Mouse (Mus musculus) A20 (cell line): ENCODE results near the gene N4bp1.

Experiments used
- DNase-seq: peaks from one replicate; pipeline ENCODE4 v3.0.0-alpha.2; 2011; ENCODE audit warnings: low read depth, low spot score

N4bp1 gene

GRCm38 (mm10) chr8:86825674-86826448, 59.2 kb downstream of the N4bp1 start:
- no peak for DNase-seq

- DNase-seq: no peak
These were observed 60.3 kb downstream of the N4bp1 start for GRCm38 (mm10) chr8:86824735-86825134.

- DNase-seq: peak; percentile 70
These were observed 64.3 kb downstream of the N4bp1 start for GRCm38 (mm10) chr8:86820756-86821201.

- DNase-seq: no peak
These were observed 64.8 kb downstream of the N4bp1 start for GRCm38 (mm10) chr8:86820186-86820755.

- DNase-seq: no peak
These were observed 65.6 kb downstream of the N4bp1 start for GRCm38 (mm10) chr8:86819426-86819825.

- DNase-seq: no peak
These were observed 75.8 kb downstream of the N4bp1 start for GRCm38 (mm10) chr8:86808990-86809960.

- no peak for DNase-seq
These were observed 76.8 kb downstream of the N4bp1 start for GRCm38 (mm10) chr8:86808239-86808638.

- DNase-seq: no peak
These were observed 83.1 kb downstream of the N4bp1 start for GRCm38 (mm10) chr8:86801988-86802387.

GRCm38 (mm10) chr8:86800966-86801365, 84.1 kb downstream of the N4bp1 start:
- DNase-seq: no peak

- DNase-seq: no peak
These were observed 86.9 kb downstream of the N4bp1 start for GRCm38 (mm10) chr8:86798141-86798540.

GRCm38 (mm10) chr8:86797705-86798104, 87.4 kb downstream of the N4bp1 start:
- DNase-seq: peak; percentile 69

- no peak for DNase-seq
These were observed 90.3 kb downstream of the N4bp1 start for GRCm38 (mm10) chr8:86794716-86795115.

GRCm38 (mm10) chr8:86791542-86791941, 93.5 kb downstream of the N4bp1 start:
- DNase-seq: no peak

- no peak for DNase-seq
These were observed 95.5 kb downstream of the N4bp1 start for GRCm38 (mm10) chr8:86789576-86789975.

- DNase-seq: no peak
These were observed 97.1 kb downstream of the N4bp1 start for GRCm38 (mm10) chr8:86787891-86788420.

- DNase-seq: no peak
These were observed 98.6 kb downstream of the N4bp1 start for GRCm38 (mm10) chr8:86786498-86786897.

- DNase-seq: no peak
These were observed 104.0 kb downstream of the N4bp1 start for GRCm38 (mm10) chr8:86781094-86781493.

GRCm38 (mm10) chr8:86779207-86779606, 105.9 kb downstream of the N4bp1 start:
- DNase-seq: no peak

- DNase-seq: no peak
These were observed 114.9 kb downstream of the N4bp1 start for GRCm38 (mm10) chr8:86769945-86770715.

- DNase-seq: no peak
These were observed 116.6 kb downstream of the N4bp1 start for GRCm38 (mm10) chr8:86768499-86768898.
